Mouse (Mus musculus): ENCODE results near the gene Cabp4. TPM values are rescaled to one million over a fixed set of nuclear protein-coding genes. Genes with fewer than 3 reads are reported as not detected.
"Not testable (repeated sequence)": the region's sequence is repeated elsewhere in the genome, so short reads cannot be mapped to it uniquely, and the experiment has no call there.

The Cabp4 gene
- polyA plus RNA-seq, 1 experiment: 0.05 TPM

- Histone ChIP-seq H3K4me3 (replicated peaks) (no peak overlapping the region), H3K36me3 (ENCODE audit: control insufficient read depth) (peaks cover 3% of the 10 kb centered on the region), H3K27me3 (ENCODE audit: control insufficient read depth) (peaks cover 14% of the 10 kb centered on the region), H3K9me3 (ENCODE audit: control insufficient read depth, low read length) (peaks cover 6% of the 10 kb centered on the region), H3K4me1 (ENCODE audit: control insufficient read depth) (peaks cover 31% of the 10 kb centered on the region)
- TF ChIP-seq GATA1 (IDR thresholded peaks at IDR 0.05; ENCODE audit: low read length) (no peak), TAL1 (IDR thresholded peaks at IDR 0.05; ENCODE audit: low read length) (no peak)
These were observed 991 bp upstream of the Cabp4 start for GRCm38 (mm10) chr19:4144550-4145498.

GRCm38 (mm10) chr19:4142416-4143173 lies 1.2 kb downstream of the Cabp4 start:
- H3K4me3 ChIP-seq (replicated peaks): no peak overlapping the region
- peaks cover 22% of the 10 kb centered on the region for H3K27me3 ChIP-seq (ENCODE audit: control insufficient read depth)
- H3K9me3 ChIP-seq (ENCODE audit: control insufficient read depth, low read length): peaks cover 6% of the 10 kb centered on the region
- H3K4me1 ChIP-seq (ENCODE audit: control insufficient read depth): peaks cover 11% of the 10 kb centered on the region
- TF ChIP-seq TAL1 (IDR thresholded peaks at IDR 0.05; ENCODE audit: low read length): no peak
- H3K36me3 ChIP-seq (ENCODE audit: control insufficient read depth): no peaks in the 10 kb centered on the region

GRCm38 (mm10) chr19:4140147-4140546 lies 3.7 kb downstream of the Cabp4 start:
- Histone ChIP-seq H3K9me3 (ENCODE audit: control insufficient read depth, low read length) (no peaks in the 10 kb centered on the region), H3K4me3 (replicated peaks) (no peak overlapping the region), H3K36me3 (ENCODE audit: control insufficient read depth) (peaks cover under 1% of the 10 kb centered on the region), H3K27me3 (ENCODE audit: control insufficient read depth) (peaks cover 31% of the 10 kb centered on the region), H3K4me1 (ENCODE audit: control insufficient read depth) (peaks cover 21% of the 10 kb centered on the region)
- no peak for TF ChIP-seq GATA1 (IDR thresholded peaks at IDR 0.05; ENCODE audit: low read length)
- no peak for TF ChIP-seq TAL1 (IDR thresholded peaks at IDR 0.05; ENCODE audit: low read length)

- Histone ChIP-seq H3K27me3 (ENCODE audit: control insufficient read depth) (peaks cover 31% of the 10 kb centered on the region), H3K36me3 (ENCODE audit: control insufficient read depth) (peaks cover 3% of the 10 kb centered on the region), H3K9me3 (ENCODE audit: control insufficient read depth, low read length) (no peaks in the 10 kb centered on the region), H3K4me3 (replicated peaks) (no peak within 1 kb of the TSS), H3K4me1 (ENCODE audit: control insufficient read depth) (peaks cover 27% of the 10 kb centered on the region)
- TF ChIP-seq GATA1 (IDR thresholded peaks at IDR 0.05; ENCODE audit: low read length): no peak
- TF ChIP-seq TAL1 (IDR thresholded peaks at IDR 0.05; ENCODE audit: low read length): no peak
These were observed 4.4 kb downstream of the Cabp4 start, which contains the start of gene Gpr152 for GRCm38 (mm10) chr19:4139446-4139845. TSS of gene Gpr152 (plus strand) at chr19:4139787.

- peaks cover 15% of the 10 kb centered on the region for H3K36me3 ChIP-seq (ENCODE audit: control insufficient read depth)
- H3K9me3 ChIP-seq (ENCODE audit: control insufficient read depth, low read length): no peaks in the 10 kb centered on the region
- H3K4me1 ChIP-seq (ENCODE audit: control insufficient read depth): peaks cover 34% of the 10 kb centered on the region
- H3K4me3 ChIP-seq (replicated peaks): no peak overlapping the region
- peaks cover 30% of the 10 kb centered on the region for H3K27me3 ChIP-seq (ENCODE audit: control insufficient read depth)
- TF ChIP-seq GATA1 (IDR thresholded peaks at IDR 0.05; ENCODE audit: low read length) (no peak), TAL1 (IDR thresholded peaks at IDR 0.05; ENCODE audit: low read length) (no peak)
These were observed 5.9 kb downstream of the Cabp4 start for GRCm38 (mm10) chr19:4137913-4138312.

- Histone ChIP-seq H3K4me3 (replicated peaks) (no peak overlapping the region), H3K27me3 (ENCODE audit: control insufficient read depth) (peaks cover 26% of the 10 kb centered on the region), H3K36me3 (ENCODE audit: control insufficient read depth) (peaks cover 30% of the 10 kb centered on the region), H3K4me1 (ENCODE audit: control insufficient read depth) (peaks cover 46% of the 10 kb centered on the region), H3K9me3 (ENCODE audit: control insufficient read depth, low read length) (no peaks in the 10 kb centered on the region)
- TF ChIP-seq TAL1 (IDR thresholded peaks at IDR 0.05; ENCODE audit: low read length): no peak
- no peak for TF ChIP-seq GATA1 (IDR thresholded peaks at IDR 0.05; ENCODE audit: low read length)
These were observed 7.4 kb downstream of the Cabp4 start for GRCm38 (mm10) chr19:4136463-4136862.

- H3K4me1 ChIP-seq (ENCODE audit: control insufficient read depth): peaks cover 51% of the 10 kb centered on the region
- H3K9me3 ChIP-seq (ENCODE audit: control insufficient read depth, low read length): not testable (repeated sequence)
- H3K36me3 ChIP-seq (ENCODE audit: control insufficient read depth): peaks cover 35% of the 10 kb centered on the region
- peak overlapping the region; percentile 36 for H3K4me3 ChIP-seq (replicated peaks)
- peaks cover 24% of the 10 kb centered on the region for H3K27me3 ChIP-seq (ENCODE audit: control insufficient read depth)
These were observed 7.9 kb downstream of the Cabp4 start for GRCm38 (mm10) chr19:4135963-4136345.

GRCm38 (mm10) chr19:4135229-4135962 lies 8.4 kb downstream of the Cabp4 start:
- Histone ChIP-seq H3K36me3 (ENCODE audit: control insufficient read depth) (peaks cover 40% of the 10 kb centered on the region), H3K27me3 (ENCODE audit: control insufficient read depth) (peaks cover 22% of the 10 kb centered on the region), H3K4me1 (ENCODE audit: control insufficient read depth) (peaks cover 56% of the 10 kb centered on the region)
- H3K4me3 ChIP-seq (replicated peaks); H3K9me3 ChIP-seq (ENCODE audit: control insufficient read depth, low read length): not testable (repeated sequence)

- H3K36me3 ChIP-seq (ENCODE audit: control insufficient read depth): peaks cover 50% of the 10 kb centered on the region
- no peak overlapping the region for H3K4me3 ChIP-seq (replicated peaks)
- H3K4me1 ChIP-seq (ENCODE audit: control insufficient read depth): peaks cover 67% of the 10 kb centered on the region
- TF ChIP-seq GATA1 (IDR thresholded peaks at IDR 0.05; ENCODE audit: low read length) (no peak), TAL1 (IDR thresholded peaks at IDR 0.05; ENCODE audit: low read length) (no peak)
- H3K9me3 ChIP-seq (ENCODE audit: control insufficient read depth, low read length): no peaks in the 10 kb centered on the region
- peaks cover 13% of the 10 kb centered on the region for H3K27me3 ChIP-seq (ENCODE audit: control insufficient read depth)
These were observed 9.5 kb downstream of the Cabp4 start for GRCm38 (mm10) chr19:4134354-4134753.
